Mouse (Mus musculus) C2C12 (cell line): ENCODE data around the gene Pdcd7. TPM values are rescaled to one million over a fixed set of nuclear protein-coding genes. Genes with fewer than 3 reads are reported as not detected.
"Not testable (repeated sequence)": the region's sequence is repeated elsewhere in the genome, so short reads cannot be mapped to it uniquely, and the experiment has no call there.

ENCODE experiments used
- H3K27me3 ChIP-seq: one replicate; pipeline ENCODE4 v1.6.1; 2011; ENCODE audit not compliant: control insufficient read depth, insufficient read depth, insufficient read length
- H3K36me3 ChIP-seq: one replicate; pipeline ENCODE4 v1.6.1; 2011; ENCODE audit not compliant: control insufficient read depth, insufficient read depth
- H3K4me3 ChIP-seq: one replicate; pipeline ENCODE4 v1.5.1; 2011; ENCODE audit warnings: mild to moderate bottlenecking, control low read depth; ENCODE audit not compliant: poor library complexity, insufficient read depth, severe bottlenecking
- H3K79me2 ChIP-seq: one replicate; pipeline ENCODE4 v1.6.1; 2011; ENCODE audit not compliant: control insufficient read depth, insufficient read depth
- H3K79me3 ChIP-seq: one replicate; pipeline ENCODE4 v1.6.1; 2011; ENCODE audit warnings: low read depth, control low read depth
- H3ac ChIP-seq: one replicate; pipeline ENCODE3; 2011; ENCODE audit warnings: low read depth; ENCODE audit not compliant: control insufficient read depth, insufficient read length
- CEBPB ChIP-seq: IDR thresholded peaks from one replicate; pipeline ENCODE4 v1.6.1; 2011; ENCODE audit warnings: low read depth, mild to moderate bottlenecking, control low read depth, moderate library complexity
- CTCF ChIP-seq: IDR thresholded peaks from one replicate; pipeline ENCODE4 v1.5.1; 2011; ENCODE audit not compliant: control insufficient read depth, insufficient read depth, insufficient read length
- FOSL1 ChIP-seq: IDR thresholded peaks from one replicate; pipeline ENCODE4 v1.8.0; 2011; ENCODE audit warnings: mild to moderate bottlenecking, low read length; ENCODE audit not compliant: poor library complexity, insufficient read depth, severe bottlenecking
- MAX ChIP-seq: IDR thresholded peaks from one replicate; pipeline ENCODE4 v1.6.1; 2011; ENCODE audit warnings: mild to moderate bottlenecking, control low read depth
- MYOD1 ChIP-seq: IDR thresholded peaks from one replicate; pipeline ENCODE4 v1.6.1; 2011; ENCODE audit warnings: low read depth; ENCODE audit not compliant: control insufficient read depth, insufficient read length
- MYOG ChIP-seq: IDR thresholded peaks from one replicate; pipeline ENCODE4 v1.6.1; 2011; ENCODE audit not compliant: control insufficient read depth, insufficient read length; ENCODE audit errors: extremely low read depth
- USF1 ChIP-seq: IDR thresholded peaks from one replicate; pipeline ENCODE4 v1.6.1; 2011; ENCODE audit warnings: low read depth, mild to moderate bottlenecking, control low read depth, moderate library complexity
- polyA plus RNA-seq: library from polyadenylated mRNA; unstranded; fragments of >200 nt; fragmentation: generic; extraction: Trizol; gene quantifications from one replicate; pipeline ENCODE4 v1.2.1, GENCODE M21; 2012; ENCODE audit warnings: missing spikeins

Gene Pdcd7
- polyA plus RNA-seq, 1 experiment, result 9.7 TPM

GRCm38 (mm10) chr9:65325971-65326370 is 19.9 kb upstream of the Pdcd7 start:
- Histone ChIP-seq H3K4me3 (no peak overlapping the region), H3K27me3 (no peaks in the 10 kb centered on the region), H3K79me3 (no peaks in the 10 kb centered on the region), H3K79me2 (no peaks in the 10 kb centered on the region), H3ac (no peak overlapping the region), H3K36me3 (peaks cover 40% of the 10 kb centered on the region)
- no peak for TF ChIP-seq MAX
- TF ChIP-seq FOSL1, result no peak
- TF ChIP-seq CTCF, result no peak
- TF ChIP-seq CEBPB, result no peak
- no peak for TF ChIP-seq USF1
- no peak for TF ChIP-seq MYOG
- TF ChIP-seq MYOD1, result no peak

GRCm38 (mm10) chr9:65327371-65327770 is 18.5 kb upstream of the Pdcd7 start:
- no peak overlapping the region for H3K4me3 ChIP-seq
- H3K79me2 ChIP-seq, result no peaks in the 10 kb centered on the region
- TF ChIP-seq USF1 (no peak), MAX (no peak), MYOD1 (no peak), FOSL1 (no peak), CTCF (no peak), CEBPB (no peak), MYOG (no peak)
- H3K27me3 ChIP-seq, result no peaks in the 10 kb centered on the region
- peaks cover 37% of the 10 kb centered on the region for H3K36me3 ChIP-seq
- H3K79me3 ChIP-seq, result no peaks in the 10 kb centered on the region
- H3ac ChIP-seq, result no peak overlapping the region

GRCm38 (mm10) chr9:65333958-65334357 is 11.9 kb upstream of the Pdcd7 start:
- H3ac ChIP-seq, result no peak overlapping the region
- H3K79me2 ChIP-seq, result no peaks in the 10 kb centered on the region
- H3K79me3 ChIP-seq, result no peaks in the 10 kb centered on the region
- H3K4me3 ChIP-seq, result no peak overlapping the region
- H3K36me3 ChIP-seq, result peaks cover 9% of the 10 kb centered on the region
- H3K27me3 ChIP-seq, result no peaks in the 10 kb centered on the region
- TF ChIP-seq MYOD1 (no peak), MAX (no peak), MYOG (no peak), CTCF (no peak), FOSL1 (no peak), CEBPB (no peak), USF1 (no peak)

- Histone ChIP-seq H3K79me2 (no peaks in the 10 kb centered on the region), H3K27me3 (no peaks in the 10 kb centered on the region)
Measured at GRCm38 (mm10) chr9:65339146-65339545, 6.8 kb upstream of the Pdcd7 start.

GRCm38 (mm10) chr9:65340414-65340813 is 5.5 kb upstream of the Pdcd7 start:
- no peaks in the 10 kb centered on the region for H3K79me3 ChIP-seq

More at GRCm38 (mm10) chr9:65339146-65339545, 6.8 kb upstream of the Pdcd7 start:
- Histone ChIP-seq H3ac (no peak overlapping the region), H3K79me3 (no peaks in the 10 kb centered on the region), H3K36me3 (no peaks in the 10 kb centered on the region), H3K4me3 (no peak overlapping the region)
- TF ChIP-seq MYOD1 (no peak), FOSL1 (no peak), CTCF (no peak), MAX (no peak), MYOG (no peak), CEBPB (no peak), USF1 (no peak)

GRCm38 (mm10) chr9:65345439-65345838 is 465 bp upstream of the Pdcd7 start:
- H3K27me3 ChIP-seq, H3K36me3 ChIP-seq, H3ac ChIP-seq: not testable (repeated sequence)
- Histone ChIP-seq H3K79me3 (peaks cover 28% of the 10 kb centered on the region), H3K79me2 (peaks cover 37% of the 10 kb centered on the region), H3K4me3 (peak overlapping the region; percentile 60)

More at GRCm38 (mm10) chr9:65340414-65340813, 5.5 kb upstream of the Pdcd7 start:
- Histone ChIP-seq H3K27me3 (no peaks in the 10 kb centered on the region), H3ac (no peak overlapping the region), H3K79me2 (no peaks in the 10 kb centered on the region), H3K4me3 (no peak overlapping the region), H3K36me3 (no peaks in the 10 kb centered on the region)
- no peak for TF ChIP-seq CTCF
- TF ChIP-seq MYOD1, result no peak
